Comparison of ENCODE assay signal across 7 mouse cellular contexts in genomic region chr7:98835519-98836441, GRCm38 (mm10). TPM values are rescaled to one million over a fixed set of nuclear protein-coding genes. Genes with fewer than 3 reads are reported as not detected.
DNase-seq lines count a peak whose midpoint lies in the region; ATAC-seq and TF ChIP-seq lines count a peak whose summit lies in the region.

No protein-coding gene starts in this region.

- H3K27ac ChIP-seq in testis, adult 2 months (ENCODE audit: control insufficient read depth, insufficient read depth, low read depth, low read length): no peak overlapping the region
- H3K27ac ChIP-seq in forebrain, embryonic 14.5 days (ENCODE audit: low read depth, low read length): no peak overlapping the region
- no peak overlapping the region for H3K27ac ChIP-seq in midbrain, embryonic 16.5 days (ENCODE audit: low read length)

- H3K27me3 ChIP-seq in testis, adult 2 months (ENCODE audit: control insufficient read depth, insufficient read depth, low read length): no peaks in the 10 kb centered on the region; the same call in 1 of the 2 replicates
- peaks cover 82% of the 10 kb centered on the region for H3K27me3 ChIP-seq in forebrain, embryonic 14.5 days (replicated peaks; ENCODE audit: control insufficient read depth, insufficient read depth, low read length)
- H3K27me3 ChIP-seq in midbrain, embryonic 16.5 days (ENCODE audit: control insufficient read depth, insufficient read depth, low read depth, low read length): peaks cover 69% of the 10 kb centered on the region

- TF ChIP-seq CTCF in testis, adult 2 months (IDR thresholded peaks at IDR 0.05; ENCODE audit: control insufficient read depth, insufficient read depth, insufficient replicate concordance, low read depth, low read length): no peak

- H3K36me3 ChIP-seq in testis, adult 2 months (ENCODE audit: control insufficient read depth, insufficient read depth, low read length): no peaks in the 10 kb centered on the region
- no peaks in the 10 kb centered on the region for H3K36me3 ChIP-seq in forebrain, embryonic 14.5 days (ENCODE audit: control insufficient read depth, insufficient read depth, low read length)
- no peaks in the 10 kb centered on the region for H3K36me3 ChIP-seq in midbrain, embryonic 16.5 days (ENCODE audit: control insufficient read depth, insufficient read depth, low read length)

- no peak for DNase-seq in testis, postnatal 14 days (ENCODE audit: low spot score)
- DNase-seq in forebrain, embryonic 14.5 days (ENCODE audit: low spot score): no peak
- peak; percentile 35 for DNase-seq in induced T-regulatory cell, adult 2 months (ENCODE audit: low read depth)
- DNase-seq in layer of hippocampus, postnatal 14 days (ENCODE audit: low spot score in 2 of 2): no peak

- peak overlapping the region; percentile 65 for H3K4me3 ChIP-seq in testis, adult 2 months (ENCODE audit: control insufficient read depth, low read depth, low read length)
- peak overlapping the region; percentile 37 for H3K4me3 ChIP-seq in forebrain, embryonic 14.5 days (ENCODE audit: low read depth, low read length)
- peak overlapping the region; percentile 55 for H3K4me3 ChIP-seq in midbrain, embryonic 16.5 days (ENCODE audit: low read depth, low read length)

- peak overlapping the region; percentile 79 for H3K4me2 ChIP-seq in forebrain, embryonic 14.5 days (ENCODE audit: low read length)
- peak overlapping the region; percentile 99 for H3K4me2 ChIP-seq in midbrain, embryonic 16.5 days (ENCODE audit: low read length)

- H3K4me1 ChIP-seq in testis, adult 2 months (ENCODE audit: control insufficient read depth, insufficient read depth, low read length): peaks cover 26% of the 10 kb centered on the region
- peaks cover 8% of the 10 kb centered on the region for H3K4me1 ChIP-seq in forebrain, embryonic 14.5 days (ENCODE audit: control insufficient read depth, insufficient read depth, low read length)
- peaks cover 35% of the 10 kb centered on the region for H3K4me1 ChIP-seq in midbrain, embryonic 16.5 days (ENCODE audit: control insufficient read depth, insufficient read depth, low read length)

- WGBS in forebrain, embryonic 14.5 days: 1% methylated on average over 45 of the region's 46 CpGs
- under 1% methylated on average over 46 of the region's 46 CpGs for WGBS in midbrain, embryonic 16.5 days

- TF ChIP-seq POLR2A in testis, adult 2 months (IDR thresholded peaks at IDR 0.05; ENCODE audit: control insufficient read depth, low read depth, low read length): no peak

- ATAC-seq in forebrain, embryonic 14.5 days: no peak
- no peak for ATAC-seq in midbrain, embryonic 16.5 days
- no peak for ATAC-seq in erythroblast, adult 5-6 weeks (replicated peaks; ENCODE audit: low FRiP score, poor library complexity, severe bottlenecking)

- no peak overlapping the region; the same call in 1 of the 2 replicates for H3K9ac ChIP-seq in forebrain, embryonic 14.5 days (ENCODE audit: low read length)
- peak overlapping the region; percentile 11 for H3K9ac ChIP-seq in midbrain, embryonic 16.5 days (ENCODE audit: low read depth, low read length)

- H3K9me3 ChIP-seq in forebrain, embryonic 14.5 days (replicated peaks; ENCODE audit: control insufficient read depth, low read length): no peaks in the 10 kb centered on the region
- no peaks in the 10 kb centered on the region for H3K9me3 ChIP-seq in midbrain, embryonic 16.5 days (replicated peaks; ENCODE audit: control insufficient read depth, low read length, poor library complexity, severe bottlenecking)

RNA-seq across cellular contexts. Expression of gene Wnt11, which starts 0.9 kb away (rescaled TPM):
- 0.80 and 1.2 TPM in 2 replicates for polyA plus RNA-seq in testis, adult 2 months (2012; rRNA removed)
- 0.26 and 0.50 TPM in 2 replicates for polyA plus RNA-seq in forebrain, embryonic 14.5 days (2014; fragmentation: Nextera tagmentation; extraction: Ambion mirVana)
- 1.0 and 1.2 TPM in 2 replicates for polyA plus RNA-seq in midbrain, embryonic 16.5 days (2015; fragmentation: Nextera tagmentation; extraction: Ambion mirVana)
- not detected in 2 replicates for total RNA-seq in erythroblast, adult 5-6 weeks (2015; ENCODE audit: low replicate concordance)
- total RNA-seq in erythroblast, adult 5-6 weeks (2017; ENCODE audit: low replicate concordance): not detected in 2 replicates
- total RNA-seq in layer of hippocampus, postnatal 14 days (2021): 1 to 10 TPM; 2.2 to 2.8 TPM
